Mouse (Mus musculus): Measurements from ENCODE around the gene Sgf29.

DNA sequence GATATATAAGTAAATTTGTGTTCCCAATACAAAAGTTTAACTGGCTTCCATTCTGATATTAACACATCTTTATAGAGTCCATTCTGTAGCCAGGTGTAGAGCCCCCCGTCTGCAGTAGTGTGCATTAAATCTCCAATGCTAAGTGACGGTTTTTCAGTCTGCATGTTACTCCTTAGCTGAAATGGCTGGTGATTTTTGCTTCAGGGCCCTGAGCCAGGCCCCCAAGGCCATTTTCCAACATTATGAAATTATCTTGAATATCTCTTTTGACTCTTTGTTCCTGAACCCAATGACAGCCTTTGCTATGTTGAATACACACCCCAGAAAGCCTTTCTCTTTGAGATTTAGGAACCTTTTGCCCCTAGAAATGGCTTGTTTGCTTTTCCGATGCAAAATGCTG, 10.7 kb downstream of the Sgf29 start:
- TF ChIP-seq ZNF384 (IDR thresholded peaks at IDR 0.05; ENCODE audit: low read depth, low read length) (no peak), CHD2 (IDR thresholded peaks at IDR 0.05; ENCODE audit: low read depth, low read length) (no peak), ZC3H11A (IDR thresholded peaks at IDR 0.05; ENCODE audit: borderline replicate concordance, low read depth, low read length) (no peak), MAFK (IDR thresholded peaks at IDR 0.05; ENCODE audit: insufficient read depth, low read depth, low read length) (no peak), HCFC1 (IDR thresholded peaks at IDR 0.05; ENCODE audit: borderline replicate concordance, insufficient read depth, low read length) (no peak)

All from ES-E14 (cell line).